Mouse (Mus musculus) G1E (cell line): ENCODE measurements around the gene Pde4a.

ENCODE experiments used
- CTCF ChIP-seq: IDR thresholded peaks from 2 replicates; pipeline ENCODE4 v1.5.1; 2012; ENCODE audit warnings: low read depth, low read length, inconsistent platforms, mixed read lengths
- GATA1 ChIP-seq: IDR thresholded peaks from 2 replicates; pipeline ENCODE4 v1.6.1; 2012; ENCODE audit warnings: borderline replicate concordance, low read length, inconsistent platforms, mixed read lengths
- GATA2 ChIP-seq: IDR thresholded peaks from 2 replicates; pipeline ENCODE4 v1.6.1; 2012; ENCODE audit warnings: low read depth, low read length, inconsistent platforms, borderline replicate concordance
- POLR2AphosphoS5 ChIP-seq: IDR thresholded peaks from 2 replicates; pipeline ENCODE4 v1.6.1; 2012; ENCODE audit warnings: low read depth, low read length, inconsistent platforms; ENCODE audit not compliant: insufficient replicate concordance
- TAL1 ChIP-seq: conservative IDR thresholded peaks from 2 replicates; pipeline ENCODE4 v1.6.1; 2012; ENCODE audit warnings: low read depth, low read length, inconsistent platforms, mixed read lengths

- peak; percentile 95 for TF ChIP-seq CTCF
- TF ChIP-seq GATA1 = no peak
- TF ChIP-seq POLR2AphosphoS5 = no peak
- TF ChIP-seq TAL1 = no peak
- TF ChIP-seq GATA2 = no peak
Observed at GRCm38 (mm10) chr9:21220490-21221382, 55.2 kb downstream of the Pde4a start.
